Mouse (Mus musculus): ENCODE data around the gene Cblc.

DNA sequence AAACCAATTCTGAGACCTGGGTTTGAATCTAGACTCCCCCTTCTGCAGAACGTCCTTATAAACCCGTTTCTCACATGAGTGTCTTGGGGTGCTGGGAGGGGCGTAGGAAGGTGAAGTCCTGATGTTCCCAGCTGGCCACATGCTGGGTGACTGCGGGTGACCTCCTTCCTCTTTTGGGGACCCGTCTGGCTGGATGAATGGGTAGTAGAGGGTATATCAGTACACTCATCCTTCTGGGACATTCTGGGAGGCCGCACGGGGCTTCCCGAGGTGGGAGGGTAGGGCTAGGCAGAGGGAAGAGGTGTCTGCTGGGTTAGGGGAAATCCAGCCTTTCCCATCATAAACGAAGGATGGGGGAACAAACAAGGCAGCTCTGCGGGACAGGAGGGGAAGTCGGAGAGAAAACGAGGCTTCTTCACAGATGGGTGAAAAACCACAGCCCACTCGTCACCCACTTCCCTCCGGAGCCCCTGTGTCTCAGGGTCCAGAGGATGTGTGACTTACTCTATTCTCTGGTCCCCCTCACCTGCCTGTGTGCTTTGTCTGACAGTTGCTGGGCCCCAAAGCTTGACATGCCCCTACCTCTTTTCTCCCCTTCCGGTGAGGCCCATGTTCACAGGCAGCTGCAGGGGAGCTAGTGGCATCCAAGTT is 48.0 kb upstream of the Cblc start:
- TF ChIP-seq POLR2A (IDR thresholded peaks at IDR 0.05; ENCODE audit: insufficient read depth, low read length) = no peak
- no peak for TF ChIP-seq CTCF (IDR thresholded peaks at IDR 0.05; ENCODE audit: low read depth, low read length)

Data from ES-Bruce4 (cell line).